Mouse (Mus musculus) G1E (cell line): Measurements from ENCODE around the gene Med12. TPM values are rescaled to one million over a fixed set of nuclear protein-coding genes. Genes with fewer than 3 reads are reported as not detected.
"Not testable (repeated sequence)": the region's sequence is repeated elsewhere in the genome, so short reads cannot be mapped to it uniquely, and the experiment has no call there.

Experiments used
- ATAC-seq: 2 replicates; pipeline ENCODE4 v1.8.0; 2016; ENCODE audit warnings: mild to moderate bottlenecking; ENCODE audit not compliant: insufficient number of reproducible peaks, poor library complexity, low FRiP score, severe bottlenecking; ENCODE audit errors: extremely low read depth
- DNase-seq: peaks from one replicate; pipeline ENCODE4 v3.0.0; 2012; ENCODE audit warnings: low spot score
- H3K27me3 ChIP-seq: 2 replicates; pipeline ENCODE4 v1.6.1; 2012; ENCODE audit warnings: mild to moderate bottlenecking, low read length, inconsistent platforms; ENCODE audit not compliant: insufficient read depth
- H3K36me3 ChIP-seq: replicated peaks from 2 replicates; pipeline ENCODE3; 2012; ENCODE audit warnings: mild to moderate bottlenecking, inconsistent platforms
- H3K4me1 ChIP-seq: 2 replicates; pipeline ENCODE4 v1.6.1; 2012; ENCODE audit warnings: low read depth, low read length, inconsistent platforms, mixed read lengths; ENCODE audit not compliant: insufficient read depth
- H3K4me3 ChIP-seq: 2 replicates; pipeline ENCODE4 v1.5.1; 2012; ENCODE audit warnings: low read depth, mild to moderate bottlenecking, inconsistent platforms, low read length, moderate library complexity, mixed read lengths
- H3K9me3 ChIP-seq: replicated peaks from 2 replicates; pipeline ENCODE4 v1.6.1; 2012; ENCODE audit warnings: inconsistent platforms
- CTCF ChIP-seq: IDR thresholded peaks from 2 replicates; pipeline ENCODE4 v1.5.1; 2012; ENCODE audit warnings: low read depth, low read length, inconsistent platforms, mixed read lengths
- GATA1 ChIP-seq: IDR thresholded peaks from 2 replicates; pipeline ENCODE4 v1.6.1; 2012; ENCODE audit warnings: borderline replicate concordance, low read length, inconsistent platforms, mixed read lengths
- GATA2 ChIP-seq: IDR thresholded peaks from 2 replicates; pipeline ENCODE4 v1.6.1; 2012; ENCODE audit warnings: low read depth, low read length, inconsistent platforms, borderline replicate concordance
- POLR2AphosphoS5 ChIP-seq: IDR thresholded peaks from 2 replicates; pipeline ENCODE4 v1.6.1; 2012; ENCODE audit warnings: low read depth, low read length, inconsistent platforms; ENCODE audit not compliant: insufficient replicate concordance
- TAL1 ChIP-seq: conservative IDR thresholded peaks from 2 replicates; pipeline ENCODE4 v1.6.1; 2012; ENCODE audit warnings: low read depth, low read length, inconsistent platforms, mixed read lengths
- polyA plus RNA-seq: library from polyadenylated mRNA; stranded (reverse); fragments of >175 nt; gene quantifications from 2 replicates; pipeline ENCODE4 v1.2.3, GENCODE M21; 2012
- total RNA-seq, 2 experiments: library from RNA; stranded (forward) in 1 of 2; stranded (reverse) in 1 of 2; fragments of 200-1000 nt in 1 of 2; fragments of >200 nt in 1 of 2; fragmentation: Nextera tagmentation in 1 of 2; gene quantifications; 2 replicates each; pipeline ENCODE4 v1.2.3; 2014 to 2017

Med12 gene
- total and polyA plus RNA-seq, 3 experiments, result 37.9 to 128 (median 44.8) TPM

GRCm38 (mm10) chrX:101334606-101335005 lies 60.8 kb downstream of the Med12 start:
- DNase-seq (no peak), ATAC-seq (no peak)
- TF ChIP-seq TAL1 (no peak), CTCF (0 out of 2 replicates have a peak, but pooled peaks have one; percentile 15)
- H3K4me3 ChIP-seq, result no peak overlapping the region
- H3K9me3 ChIP-seq, result no peaks in the 10 kb centered on the region
- H3K36me3 ChIP-seq, result no peaks in the 10 kb centered on the region
- 0 out of 2 replicates have a peak, but pooled peaks cover 2% of the 10 kb centered on the region for H3K27me3 ChIP-seq
- H3K4me1 ChIP-seq, result peaks cover 9% of the 10 kb centered on the region

DNA sequence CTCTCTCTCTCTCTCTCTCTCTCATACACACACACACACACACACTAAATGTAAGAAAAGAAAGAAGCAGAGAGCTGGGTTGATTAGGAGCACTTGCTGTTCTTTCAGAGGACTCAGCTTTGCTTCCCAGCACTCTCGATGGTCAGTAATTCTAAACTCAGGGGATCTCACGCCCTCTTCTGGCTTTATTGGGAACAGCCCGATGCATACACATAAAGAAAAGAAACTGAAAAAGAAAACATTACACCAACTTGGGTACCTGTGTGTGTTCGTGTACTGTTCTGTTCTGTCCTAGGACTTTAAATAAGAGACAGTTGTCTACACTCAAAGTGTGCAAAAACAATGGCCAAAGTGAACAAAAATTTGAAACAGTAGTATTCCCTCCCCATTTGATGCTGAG lies 64.8 kb downstream of the Med12 start:
- no peak for DNase-seq
- ATAC-seq, result no peak
- Histone ChIP-seq H3K27me3 (0 out of 2 replicates have a peak, but pooled peaks cover 2% of the 10 kb centered on the region), H3K9me3 (no peaks in the 10 kb centered on the region), H3K36me3 (no peaks in the 10 kb centered on the region), H3K4me3 (no peak overlapping the region), H3K4me1 (peaks cover under 1% of the 10 kb centered on the region; the same call in 1 of the 2 replicates)
- no peak for TF ChIP-seq POLR2AphosphoS5
- no peak for TF ChIP-seq TAL1
- no peak for TF ChIP-seq CTCF
- TF ChIP-seq GATA1, result no peak
- no peak for TF ChIP-seq GATA2

- H3K27me3 ChIP-seq, H3K4me3 ChIP-seq, H3K36me3 ChIP-seq, DNase-seq, H3K9me3 ChIP-seq, ATAC-seq, H3K4me1 ChIP-seq: not testable (repeated sequence)
Observed at GRCm38 (mm10) chrX:101342837-101343236, 69.0 kb downstream of the Med12 start.

DNA sequence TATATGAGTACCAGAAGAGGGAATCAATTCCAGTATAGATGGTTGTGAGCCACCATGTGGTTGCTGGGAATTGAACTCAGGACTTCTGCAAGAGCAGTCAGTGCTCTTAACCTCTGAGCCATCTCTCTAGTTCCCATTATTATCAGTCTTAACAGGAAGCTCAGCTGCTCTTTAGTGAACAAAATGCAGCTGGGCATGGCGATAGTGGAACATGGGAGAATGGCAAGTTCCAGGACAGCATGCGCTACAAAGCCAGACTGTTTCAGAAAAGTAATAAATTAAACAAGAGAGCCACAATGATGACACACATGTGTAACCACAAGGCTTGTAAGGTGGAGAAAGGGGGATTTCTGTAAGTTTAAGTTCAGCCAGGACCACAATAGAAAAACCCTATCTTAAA lies 71.6 kb downstream of the Med12 start:
- ATAC-seq (no peak), DNase-seq (no peak)
- Histone ChIP-seq H3K9me3 (no peaks in the 10 kb centered on the region), H3K4me3 (no peak overlapping the region), H3K36me3 (no peaks in the 10 kb centered on the region), H3K27me3 (0 out of 2 replicates have a peak, but pooled peaks cover 3% of the 10 kb centered on the region), H3K4me1 (no peaks in the 10 kb centered on the region)
- TF ChIP-seq TAL1 (no peak), GATA2 (no peak), GATA1 (no peak)

- ATAC-seq, result no peak
- Histone ChIP-seq H3K4me1 (no peaks in the 10 kb centered on the region), H3K36me3 (no peaks in the 10 kb centered on the region), H3K27me3 (0 out of 2 replicates have a peak, but pooled peaks cover 3% of the 10 kb centered on the region), H3K9me3 (no peaks in the 10 kb centered on the region), H3K4me3 (no peak overlapping the region)
- TF ChIP-seq POLR2AphosphoS5, result no peak
- TF ChIP-seq GATA1, result no peak
- no peak for TF ChIP-seq GATA2
- no peak for TF ChIP-seq CTCF
- DNase-seq, result no peak
Observed at GRCm38 (mm10) chrX:101346475-101346874, 72.6 kb downstream of the Med12 start.

Other genes with a start within 250 kb of the Med12 start
- not detected in 2 replicates for gene Tex11, start 214.4 kb upstream of the Med12 start, total RNA-seq (2014; fragmentation: Nextera tagmentation)
- not detected in 2 replicates for gene Tex11, start 214.4 kb upstream of the Med12 start, total RNA-seq (2017)
- not detected in 2 replicates for gene Tex11, start 214.4 kb upstream of the Med12 start, polyA plus RNA-seq
- not detected in 2 replicates for gene Slc7a3, start 188.0 kb upstream of the Med12 start, total RNA-seq (2014; fragmentation: Nextera tagmentation)
- gene Slc7a3, start 188.0 kb upstream of the Med12 start, total RNA-seq (2017), result 0.44 TPM in 1 of 2 replicates, not detected in the other
- gene Slc7a3, start 188.0 kb upstream of the Med12 start, polyA plus RNA-seq, result not detected in 2 replicates
- gene Snx12, start 51.5 kb upstream of the Med12 start, total RNA-seq (2014; fragmentation: Nextera tagmentation), result 38.5 and 42.6 TPM in 2 replicates
- gene Snx12, start 51.5 kb upstream of the Med12 start, total RNA-seq (2017), result 63.6 and 67.9 TPM in 2 replicates
- gene Snx12, start 51.5 kb upstream of the Med12 start, polyA plus RNA-seq, result 31.2 and 32.3 TPM in 2 replicates
- 20.4 and 20.9 TPM in 2 replicates for gene Foxo4, start 19.5 kb upstream of the Med12 start, total RNA-seq (2014; fragmentation: Nextera tagmentation)
- 25.8 and 29.9 TPM in 2 replicates for gene Foxo4, start 19.5 kb upstream of the Med12 start, total RNA-seq (2017)
- gene Foxo4, start 19.5 kb upstream of the Med12 start, polyA plus RNA-seq, result 44.5 and 46.4 TPM in 2 replicates
- not detected in 2 replicates for gene Gm614, start 10.0 kb upstream of the Med12 start, total RNA-seq (2014; fragmentation: Nextera tagmentation)
- 0.87 TPM in 1 of 2 replicates, not detected in the other for gene Gm614, start 10.0 kb upstream of the Med12 start, total RNA-seq (2017)
- gene Gm614, start 10.0 kb upstream of the Med12 start, polyA plus RNA-seq, result not detected in 2 replicates
- gene Il2rg, start 5.8 kb upstream of the Med12 start, total RNA-seq (2014; fragmentation: Nextera tagmentation), result 11.6 and 18.7 TPM in 2 replicates
- gene Il2rg, start 5.8 kb upstream of the Med12 start, total RNA-seq (2017), result 21.2 and 21.6 TPM in 2 replicates
- 8.2 and 10.1 TPM in 2 replicates for gene Il2rg, start 5.8 kb upstream of the Med12 start, polyA plus RNA-seq
- gene Gm20489, start 5.0 kb upstream of the Med12 start, total RNA-seq (2014; fragmentation: Nextera tagmentation), result not detected in 2 replicates
- gene Gm20489, start 5.0 kb upstream of the Med12 start, total RNA-seq (2017), result not detected in 2 replicates
- not detected in 2 replicates for gene Gm20489, start 5.0 kb upstream of the Med12 start, polyA plus RNA-seq
- not detected in 2 replicates for gene Nlgn3, start 25.1 kb downstream of the Med12 start, total RNA-seq (2014; fragmentation: Nextera tagmentation)
- 0.05 and 0.06 TPM in 2 replicates for gene Nlgn3, start 25.1 kb downstream of the Med12 start, total RNA-seq (2017)
- 0.05 TPM in 1 of 2 replicates, not detected in the other for gene Nlgn3, start 25.1 kb downstream of the Med12 start, polyA plus RNA-seq
- not detected in 2 replicates for gene Gjb1, start 102.3 kb downstream of the Med12 start, total RNA-seq (2014; fragmentation: Nextera tagmentation)
- gene Gjb1, start 102.3 kb downstream of the Med12 start, total RNA-seq (2017), result not detected in 2 replicates
- gene Gjb1, start 102.3 kb downstream of the Med12 start, polyA plus RNA-seq, result not detected in 2 replicates
- gene Zmym3, start 146.8 kb downstream of the Med12 start, total RNA-seq (2014; fragmentation: Nextera tagmentation), result 68.7 and 83.0 TPM in 2 replicates
- gene Zmym3, start 146.8 kb downstream of the Med12 start, total RNA-seq (2017), result 22.5 and 29.2 TPM in 2 replicates
- 37.7 and 41.7 TPM in 2 replicates for gene Zmym3, start 146.8 kb downstream of the Med12 start, polyA plus RNA-seq
- 573 and 719 TPM in 2 replicates for gene Nono, start 155.3 kb downstream of the Med12 start, total RNA-seq (2014; fragmentation: Nextera tagmentation)
- gene Nono, start 155.3 kb downstream of the Med12 start, total RNA-seq (2017), result 500 and 525 TPM in 2 replicates
- gene Nono, start 155.3 kb downstream of the Med12 start, polyA plus RNA-seq, result 54.1 and 100 TPM in 2 replicates
- 2.2 and 5.7 TPM in 2 replicates for gene Itgb1bp2, start 175.1 kb downstream of the Med12 start, total RNA-seq (2014; fragmentation: Nextera tagmentation)
- gene Itgb1bp2, start 175.1 kb downstream of the Med12 start, total RNA-seq (2017), result 1.5 and 2.4 TPM in 2 replicates
- gene Itgb1bp2, start 175.1 kb downstream of the Med12 start, polyA plus RNA-seq, result 0.04 and 0.13 TPM in 2 replicates